ENCODE assay signal across 26 mouse cellular contexts in genomic region chr2:6239333-6239732, GRCm38 (mm10). TPM values are rescaled to one million over a fixed set of nuclear protein-coding genes. Genes with fewer than 3 reads are reported as not detected.
A peak's percentile ranks its signal among the peaks of the same experiment; 100 is the strongest.
DNase-seq lines count a peak whose midpoint lies in the region; ATAC-seq lines count a peak whose summit lies in the region.
"Had no signal": no experiment of that assay in that cellular context is flagged by ENCODE, and none has a peak within 500 bp of the region (broad histone marks: within the 10 kb centered on the region; RNA-seq: fewer than 3 reads in every experiment).

No protein-coding gene starts in this region.

- H3K27ac ChIP-seq in embryonic facial prominence, embryonic 11.5 days (replicated peaks; ENCODE audit: low read depth, low read length), result no peak overlapping the region
- H3K27ac ChIP-seq in embryonic facial prominence, embryonic 10.5 days (replicated peaks), result no peak overlapping the region
- H3K27ac ChIP-seq in limb, embryonic 11.5 days (replicated peaks; ENCODE audit: low read depth, low read length), result no peak overlapping the region
- H3K27ac ChIP-seq in limb, embryonic 10.5 days, result no peak overlapping the region
- H3K27ac ChIP-seq in midbrain, embryonic 13.5 days, result no peak overlapping the region
- H3K27ac ChIP-seq in midbrain, embryonic 15.5 days, result no peak overlapping the region
- H3K27ac ChIP-seq: embryonic facial prominence, embryonic 13.5 days; forebrain, embryonic 10.5 days; forebrain, embryonic 15.5 days; gastrocnemius, adult 2 months; heart, adult 2 months; hindbrain, embryonic 10.5 days; liver, embryonic 12.5 days; neural tube, embryonic 13.5 days had no signal

- H3K36me3 ChIP-seq in embryonic facial prominence, embryonic 11.5 days (replicated peaks; ENCODE audit: control insufficient read depth, insufficient read depth, low read depth, low read length), result no peaks in the 10 kb centered on the region
- no peaks in the 10 kb centered on the region for H3K36me3 ChIP-seq in embryonic facial prominence, embryonic 10.5 days (replicated peaks)
- no peaks in the 10 kb centered on the region for H3K36me3 ChIP-seq in limb, embryonic 11.5 days (ENCODE audit: control insufficient read depth, insufficient read depth, low read length)
- no peaks in the 10 kb centered on the region for H3K36me3 ChIP-seq in limb, embryonic 10.5 days
- no peaks in the 10 kb centered on the region for H3K36me3 ChIP-seq in midbrain, embryonic 13.5 days
- no peaks in the 10 kb centered on the region for H3K36me3 ChIP-seq in midbrain, embryonic 15.5 days (replicated peaks)
- H3K36me3 ChIP-seq: embryonic facial prominence, embryonic 13.5 days; forebrain, embryonic 10.5 days; forebrain, embryonic 15.5 days; hindbrain, embryonic 10.5 days; liver, embryonic 12.5 days; neural tube, embryonic 13.5 days had no signal

- no peaks in the 10 kb centered on the region for H3K4me1 ChIP-seq in embryonic facial prominence, embryonic 11.5 days (ENCODE audit: control insufficient read depth, insufficient read depth, low read length)
- H3K4me1 ChIP-seq in embryonic facial prominence, embryonic 10.5 days, result peaks cover 23% of the 10 kb centered on the region
- no peaks in the 10 kb centered on the region for H3K4me1 ChIP-seq in limb, embryonic 11.5 days (ENCODE audit: control insufficient read depth, insufficient read depth, low read length)
- peaks cover 3% of the 10 kb centered on the region; the same call in 1 of the 2 replicates for H3K4me1 ChIP-seq in limb, embryonic 10.5 days
- peaks cover 6% of the 10 kb centered on the region; the same call in 1 of the 2 replicates for H3K4me1 ChIP-seq in midbrain, embryonic 13.5 days (replicated peaks)
- H3K4me1 ChIP-seq in midbrain, embryonic 15.5 days, result no peaks in the 10 kb centered on the region
- H3K4me1 ChIP-seq: forebrain, embryonic 15.5 days; liver, embryonic 12.5 days had no signal

- no peak for DNase-seq in embryonic facial prominence, embryonic 11.5 days (ENCODE audit: low spot score)
- DNase-seq in embryonic facial prominence, embryonic 10.5 days (ENCODE audit: low spot score), result no peak
- no peak for DNase-seq in limb, embryonic 11.5 days (ENCODE audit: low spot score)
- no peak for DNase-seq in limb, embryonic 10.5 days (ENCODE audit: low spot score)
- DNase-seq in ovary, postnatal 10 days (ENCODE audit: low spot score), result no peak
- DNase-seq: adrenal gland, adult 8-10 months; cerebellum, adult 2 months; cerebellum, postnatal 25 days; gastrocnemius, adult 2 months; heart, adult 2 months; heart, postnatal 14 days; kidney, adult 9 months; kidney, postnatal 25 days; liver, postnatal 0 days; lung, postnatal 4 days had no signal

- 57% methylated on average over 4 of the region's 4 CpGs for WGBS in embryonic facial prominence, embryonic 11.5 days
- 64% methylated on average over 4 of the region's 4 CpGs for WGBS in embryonic facial prominence, embryonic 10.5 days
- WGBS in limb, embryonic 11.5 days, result 73% methylated on average over 4 of the region's 4 CpGs
- WGBS in limb, embryonic 10.5 days, result 82% methylated on average over 4 of the region's 4 CpGs
- WGBS in midbrain, embryonic 13.5 days, result 79% methylated on average over 4 of the region's 4 CpGs
- WGBS in midbrain, embryonic 15.5 days, result 70% methylated on average over 4 of the region's 4 CpGs

- no peak overlapping the region for H3K4me3 ChIP-seq in embryonic facial prominence, embryonic 11.5 days (ENCODE audit: low read depth, low read length)
- H3K4me3 ChIP-seq in embryonic facial prominence, embryonic 10.5 days, result no peak overlapping the region
- H3K4me3 ChIP-seq in limb, embryonic 11.5 days (ENCODE audit: low read depth, low read length), result no peak overlapping the region
- no peak overlapping the region for H3K4me3 ChIP-seq in limb, embryonic 10.5 days
- H3K4me3 ChIP-seq in midbrain, embryonic 13.5 days (replicated peaks), result no peak overlapping the region
- H3K4me3 ChIP-seq in midbrain, embryonic 15.5 days, result no peak overlapping the region
- H3K4me3 ChIP-seq: embryonic facial prominence, embryonic 13.5 days; forebrain, embryonic 10.5 days; forebrain, embryonic 15.5 days; gastrocnemius, adult 2 months; heart, adult 2 months; hindbrain, embryonic 10.5 days; liver, embryonic 12.5 days; megakaryocyte, embryonic 14.5 days; neural tube, embryonic 13.5 days had no signal

- ATAC-seq in embryonic facial prominence, embryonic 11.5 days (replicated peaks; ENCODE audit: insufficient number of reproducible peaks, low FRiP score, low TSS enrichment, low read depth), result peak; percentile 51; the same call in 1 of the 2 replicates
- ATAC-seq in limb, embryonic 11.5 days (ENCODE audit: insufficient number of reproducible peaks, low FRiP score, low TSS enrichment, low read depth), result 0 out of 2 replicates have a peak, but pooled peaks have one; percentile 67
- peak; percentile 55; the same call in 1 of the 2 replicates for ATAC-seq in midbrain, embryonic 13.5 days
- ATAC-seq in midbrain, embryonic 15.5 days (replicated peaks), result no peak; the same call in 1 of the 2 replicates
- ATAC-seq: intestine, postnatal 0 days; liver, embryonic 12.5 days; liver, postnatal 0 days had no signal

- no peak overlapping the region for H3K4me2 ChIP-seq in embryonic facial prominence, embryonic 11.5 days (ENCODE audit: low read depth, low read length)
- H3K4me2 ChIP-seq in limb, embryonic 11.5 days (ENCODE audit: low read depth, severe bottlenecking), result no peak overlapping the region
- no peak overlapping the region for H3K4me2 ChIP-seq in midbrain, embryonic 13.5 days (replicated peaks)
- no peak overlapping the region for H3K4me2 ChIP-seq in midbrain, embryonic 15.5 days
- H3K4me2 ChIP-seq: embryonic facial prominence, embryonic 13.5 days; forebrain, embryonic 15.5 days; liver, embryonic 12.5 days; neural tube, embryonic 13.5 days had no signal

- H3K27me3 ChIP-seq in embryonic facial prominence, embryonic 11.5 days (ENCODE audit: control insufficient read depth, insufficient read depth, low read length), result no peaks in the 10 kb centered on the region
- H3K27me3 ChIP-seq in embryonic facial prominence, embryonic 10.5 days (replicated peaks; ENCODE audit: low read depth, poor library complexity, severe bottlenecking), result no peaks in the 10 kb centered on the region
- H3K27me3 ChIP-seq in limb, embryonic 11.5 days (ENCODE audit: control insufficient read depth, insufficient read depth, low read length), result no peaks in the 10 kb centered on the region
- H3K27me3 ChIP-seq in limb, embryonic 10.5 days (ENCODE audit: low read depth, poor library complexity, severe bottlenecking), result no peaks in the 10 kb centered on the region
- no peaks in the 10 kb centered on the region for H3K27me3 ChIP-seq in midbrain, embryonic 13.5 days
- H3K27me3 ChIP-seq in midbrain, embryonic 15.5 days (replicated peaks), result no peaks in the 10 kb centered on the region
- H3K27me3 ChIP-seq: CH12.LX; embryonic facial prominence, embryonic 13.5 days; forebrain, embryonic 15.5 days; neural tube, embryonic 13.5 days had no signal

- H3K9ac ChIP-seq in embryonic facial prominence, embryonic 11.5 days (replicated peaks; ENCODE audit: low read length), result no peak overlapping the region
- no peak overlapping the region for H3K9ac ChIP-seq in limb, embryonic 11.5 days (ENCODE audit: low read length)
- no peak overlapping the region for H3K9ac ChIP-seq in midbrain, embryonic 13.5 days (replicated peaks)
- H3K9ac ChIP-seq in midbrain, embryonic 15.5 days, result no peak overlapping the region
- H3K9ac ChIP-seq: embryonic facial prominence, embryonic 13.5 days; forebrain, embryonic 15.5 days; liver, embryonic 12.5 days; liver, postnatal 0 days; neural tube, embryonic 13.5 days had no signal

- no peaks in the 10 kb centered on the region for H3K9me3 ChIP-seq in embryonic facial prominence, embryonic 11.5 days (replicated peaks; ENCODE audit: control insufficient read depth, low read length)
- H3K9me3 ChIP-seq in embryonic facial prominence, embryonic 10.5 days, result no peaks in the 10 kb centered on the region
- H3K9me3 ChIP-seq in limb, embryonic 11.5 days (ENCODE audit: control insufficient read depth, low read length), result no peaks in the 10 kb centered on the region
- no peaks in the 10 kb centered on the region for H3K9me3 ChIP-seq in limb, embryonic 10.5 days (replicated peaks)
- no peaks in the 10 kb centered on the region for H3K9me3 ChIP-seq in midbrain, embryonic 13.5 days
- no peaks in the 10 kb centered on the region for H3K9me3 ChIP-seq in midbrain, embryonic 15.5 days
- H3K9me3 ChIP-seq: embryonic facial prominence, embryonic 13.5 days; forebrain, embryonic 10.5 days; forebrain, embryonic 15.5 days; hindbrain, embryonic 10.5 days; liver, embryonic 12.5 days had no signal

RNA-seq across cellular contexts. Expression of gene Echdc3, which starts 26.5 kb away (rescaled TPM):
- 2.0 and 3.2 TPM in 2 replicates for polyA plus RNA-seq in embryonic facial prominence, embryonic 11.5 days (2014; fragmentation: Nextera tagmentation; extraction: Ambion mirVana)
- 2.5 and 3.1 TPM in 2 replicates for polyA plus RNA-seq in embryonic facial prominence, embryonic 10.5 days (2016; fragmentation: Nextera tagmentation; extraction: Ambion mirVana)
- polyA plus RNA-seq in limb, embryonic 11.5 days (2014; fragmentation: Nextera tagmentation; extraction: Ambion mirVana), result 2.7 and 4.5 TPM in 2 replicates
- 4.0 and 4.2 TPM in 2 replicates for polyA plus RNA-seq in limb, embryonic 10.5 days (2016; fragmentation: Nextera tagmentation; extraction: Ambion mirVana)
- polyA plus RNA-seq in midbrain, embryonic 13.5 days (2015; fragmentation: Nextera tagmentation; extraction: Ambion mirVana), result 1.9 and 2.3 TPM in 2 replicates
- 1.2 and 1.3 TPM in 2 replicates for polyA plus RNA-seq in midbrain, embryonic 15.5 days (2015; fragmentation: Nextera tagmentation; extraction: Ambion mirVana)
